14 mouse cellular contexts compared by ENCODE assay signal in the genomic region with DNA sequence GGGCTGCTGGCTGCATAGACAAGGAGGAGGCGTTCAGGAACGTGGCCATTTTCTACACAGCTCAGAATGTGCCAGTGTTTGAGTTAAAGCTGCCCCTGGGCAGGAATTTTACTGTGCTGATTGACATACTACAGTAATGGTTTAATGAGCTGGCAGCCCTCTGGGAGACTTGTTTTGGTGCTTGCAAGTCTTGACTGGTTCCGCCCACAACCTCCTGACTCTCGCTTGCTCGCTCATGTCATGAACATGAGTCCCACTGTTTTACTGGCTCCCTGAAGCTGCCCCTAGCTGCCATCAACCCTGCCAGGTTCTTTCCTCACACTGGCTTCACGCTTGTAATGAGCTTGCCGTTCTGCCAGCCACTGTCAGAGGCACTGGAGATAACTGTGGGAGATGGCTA. TPM values are rescaled to one million over a fixed set of nuclear protein-coding genes. Genes with fewer than 3 reads are reported as not detected.
DNase-seq lines count a peak whose midpoint lies in the region; ATAC-seq and TF ChIP-seq lines count a peak whose summit lies in the region.
"Had no signal": no experiment of that assay in that cellular context is flagged by ENCODE, and none has a peak within 500 bp of the region (broad histone marks: within the 10 kb centered on the region; RNA-seq: fewer than 3 reads in every experiment).

No protein-coding gene starts in this region.

- no peaks in the 10 kb centered on the region for H3K4me1 ChIP-seq in stomach, postnatal 0 days (replicated peaks; ENCODE audit: control insufficient read depth, insufficient read depth)
- H3K4me1 ChIP-seq: midbrain, embryonic 12.5 days had no signal

- H3K4me2 ChIP-seq in stomach, postnatal 0 days (replicated peaks; ENCODE audit: low read depth): no peak overlapping the region
- H3K4me2 ChIP-seq: midbrain, embryonic 12.5 days had no signal

- no peaks in the 10 kb centered on the region for H3K27me3 ChIP-seq in stomach, postnatal 0 days (ENCODE audit: control insufficient read depth, insufficient read depth, low read length)
- H3K27me3 ChIP-seq: midbrain, embryonic 12.5 days had no signal

- ATAC-seq in stomach, postnatal 0 days (ENCODE audit: low FRiP score, low TSS enrichment): no peak
- ATAC-seq: CD4-positive, CD25-positive, alpha-beta regulatory T cell, adult 4 months had no signal

- DNase-seq in frontal cortex, adult 2 months (ENCODE audit: extremely low spot score in 1 of 2, low spot score in 1 of 2): peak; percentile 14 to 50
- no peak for DNase-seq in frontal cortex, postnatal 10 days (ENCODE audit: low spot score in 2 of 2)
- DNase-seq in right cerebral cortex, adult 2 months (ENCODE audit: low spot score in 2 of 2): peak; percentile 20 to 22
- no peak for DNase-seq in right cerebral cortex, postnatal 4 days
- peak; percentile 32 to 47 for DNase-seq in layer of hippocampus, adult 18-20 months (ENCODE audit: low spot score in 2 of 2)
- DNase-seq in right cerebral cortex, postnatal 25 days: peak; percentile 22
- DNase-seq in adrenal gland, postnatal 4 days (ENCODE audit: low spot score in 2 of 2): no peak
- DNase-seq in stomach, postnatal 0 days (ENCODE audit: low spot score): no peak
- DNase-seq: gastrocnemius, postnatal 14 days; heart, postnatal 36 days; lung, adult 2 months had no signal

- no peak for TF ChIP-seq CTCF in stomach, postnatal 0 days (IDR thresholded peaks at IDR 0.05; ENCODE audit: low read depth)

- no peaks in the 10 kb centered on the region for H3K36me3 ChIP-seq in stomach, postnatal 0 days (ENCODE audit: control insufficient read depth, insufficient read depth, low read length)
- H3K36me3 ChIP-seq: midbrain, embryonic 12.5 days had no signal

- no peak overlapping the region for H3K4me3 ChIP-seq in stomach, postnatal 0 days (ENCODE audit: low read depth, low read length)
- H3K4me3 ChIP-seq: midbrain, embryonic 12.5 days had no signal

- WGBS in stomach, postnatal 0 days: 67% methylated on average over 7 of the region's 7 CpGs

- no peak for TF ChIP-seq EP300 in stomach, postnatal 0 days (optimal IDR thresholded peaks at IDR 0.05)

- no peak overlapping the region for H3K9ac ChIP-seq in stomach, postnatal 0 days (ENCODE audit: low read length)
- H3K9ac ChIP-seq: midbrain, embryonic 12.5 days had no signal

- H3K9me3 ChIP-seq in stomach, postnatal 0 days (ENCODE audit: control insufficient read depth, low read length): no peaks in the 10 kb centered on the region
- H3K9me3 ChIP-seq: midbrain, embryonic 12.5 days had no signal

- H3K27ac ChIP-seq in stomach, postnatal 0 days (replicated peaks): no peak overlapping the region
- H3K27ac ChIP-seq: midbrain, embryonic 12.5 days had no signal

RNA-seq across cellular contexts. Expression of gene Fcgbp, which starts 13.2 kb away (rescaled TPM):
- 0.25 and 0.32 TPM in 2 replicates for polyA plus RNA-seq in frontal cortex, adult 2 months (2012; rRNA removed)
- total RNA-seq in layer of hippocampus, adult 18-20 months (2021): 1 to 10 TPM; 1.1 to 1.6 TPM
- total RNA-seq in adrenal gland, postnatal 4 days (2021): under 1 TPM; 0.34 to 0.37 TPM
- 17.1 and 32.2 TPM in 2 replicates for polyA plus RNA-seq in stomach, postnatal 0 days (2015; fragmentation: Nextera tagmentation; extraction: Ambion mirVana)
- total RNA-seq: heart, postnatal 36 days had no signal
- polyA plus RNA-seq: CD4-positive, CD25-positive, alpha-beta regulatory T cell, adult 4 months had no signal

RNA-seq across cellular contexts. Expression of gene Psmc4, which starts 34.3 kb away (rescaled TPM):
- polyA plus RNA-seq in frontal cortex, adult 2 months (2012; rRNA removed): 188 and 191 TPM in 2 replicates
- total RNA-seq in layer of hippocampus, adult 18-20 months (2021): 100 to 1,000 TPM; 124 to 127 TPM
- total RNA-seq in adrenal gland, postnatal 4 days (2021): 100 to 1,000 TPM; 144 to 157 TPM
- polyA plus RNA-seq in stomach, postnatal 0 days (2015; fragmentation: Nextera tagmentation; extraction: Ambion mirVana): 167 and 173 TPM in 2 replicates

RNA-seq across cellular contexts. Expression of gene 9530053A07Rik, which starts 45.1 kb away (rescaled TPM):
- 0.02 TPM in 1 of 2 replicates, not detected in the other for polyA plus RNA-seq in frontal cortex, adult 2 months (2012; rRNA removed)
- under 1 TPM in 1 of 2 experiments, not detected in 1; 0.05 TPM for total RNA-seq in layer of hippocampus, adult 18-20 months (2021)
- under 1 TPM in 1 of 2 experiments, not detected in 1; 0.06 TPM for total RNA-seq in adrenal gland, postnatal 4 days (2021)
- polyA plus RNA-seq in stomach, postnatal 0 days (2015; fragmentation: Nextera tagmentation; extraction: Ambion mirVana): 0.08 and 0.12 TPM in 2 replicates
- total RNA-seq: gastrocnemius, postnatal 14 days; heart, postnatal 36 days; neutrophil, adult 5-6 weeks had no signal
- polyA plus RNA-seq: CD4-positive, CD25-positive, alpha-beta regulatory T cell, adult 4 months had no signal

Comparison
In these comparisons a context has a peak if more than half of its experiments do, and no peak if none do; other contexts are left out.
1. DNase-seq: peak in frontal cortex, adult 2 months (2 of 2), right cerebral cortex, adult 2 months (2 of 2), layer of hippocampus, adult 18-20 months (2 of 2) and right cerebral cortex, postnatal 25 days (single experiment); none in frontal cortex, postnatal 10 days (0 of 2), right cerebral cortex, postnatal 4 days (single experiment), adrenal gland, postnatal 4 days (0 of 2) and stomach, postnatal 0 days (single experiment).